Mouse (Mus musculus) embryonic facial prominence, embryonic 11.5 days (tissue): ENCODE data around the gene Dnpep. TPM values are rescaled to one million over a fixed set of nuclear protein-coding genes. Genes with fewer than 3 reads are reported as not detected.

ENCODE experiments used
- ATAC-seq: fragments of 200-750 bp; cut with Nextera tagmentation; replicated peaks from 2 replicates; pipeline ENCODE4 v1.8.0; 2017; ENCODE audit warnings: low read depth; ENCODE audit not compliant: insufficient number of reproducible peaks, low FRiP score, low TSS enrichment
- DNase-seq: peaks from one replicate; pipeline ENCODE4 v3.0.0-alpha.2; 2015; ENCODE audit warnings: low spot score
- H3K27ac ChIP-seq: fragments of 300-500 bp; sonication (generic); replicated peaks from 2 replicates; pipeline ENCODE4 v1.5.1; 2014; ENCODE audit warnings: mild to moderate bottlenecking, low read depth, low read length, control low read depth
- H3K27me3 ChIP-seq: fragments of 300-500 bp; sonication (generic); 2 replicates; pipeline ENCODE4 v1.6.1; 2014; ENCODE audit warnings: mild to moderate bottlenecking, low read length, moderate library complexity, mixed read lengths; ENCODE audit not compliant: control insufficient read depth, insufficient read depth
- H3K36me3 ChIP-seq: fragments of 300-500 bp; sonication (generic); replicated peaks from 2 replicates; pipeline ENCODE4 v1.6.1; 2014; ENCODE audit warnings: low read depth, mild to moderate bottlenecking, low read length, moderate library complexity, mixed read lengths; ENCODE audit not compliant: control insufficient read depth, insufficient read depth
- H3K4me1 ChIP-seq: fragments of 300-500 bp; sonication (generic); 2 replicates; pipeline ENCODE4 v1.6.1; 2014; ENCODE audit warnings: low read length, mixed read lengths; ENCODE audit not compliant: control insufficient read depth, insufficient read depth
- H3K4me2 ChIP-seq: fragments of 300-500 bp; sonication (generic); 2 replicates; pipeline ENCODE4 v1.6.1; 2014; ENCODE audit warnings: low read depth, mild to moderate bottlenecking, control low read depth, low read length, moderate library complexity
- H3K4me3 ChIP-seq: fragments of 300-500 bp; sonication (generic); 2 replicates; pipeline ENCODE4 v1.5.1; 2014; ENCODE audit warnings: low read depth, low read length, control low read depth
- H3K9ac ChIP-seq: fragments of 300-500 bp; sonication (generic); replicated peaks from 2 replicates; pipeline ENCODE4 v1.6.1; 2014; ENCODE audit warnings: mild to moderate bottlenecking, control low read depth, low read length
- H3K9me3 ChIP-seq: fragments of 300-500 bp; sonication (generic); replicated peaks from 2 replicates; pipeline ENCODE4 v1.6.1; 2016; ENCODE audit warnings: mild to moderate bottlenecking, low read length, inconsistent platforms, mixed read lengths; ENCODE audit not compliant: control insufficient read depth
- WGBS: fragments of 180-500 bp; shearing (Covaris S2); extraction: QIAGEN DNeasy Blood & Tissue Kit; methylation state at CpG from one replicate; pipeline ENCODE4 v1.1.7; 2014; 5-methylcytosine and 5-hydroxymethylcytosine counted together
- polyA plus RNA-seq: library from polyadenylated mRNA; unstranded; fragments of >200 nt; fragmentation: Nextera tagmentation; extraction: Ambion mirVana; gene quantifications from 2 replicates; pipeline ENCODE4 v1.2.1, GENCODE M21; 2014

Gene Dnpep
- 123 and 146 TPM in 2 replicates for polyA plus RNA-seq

DNA sequence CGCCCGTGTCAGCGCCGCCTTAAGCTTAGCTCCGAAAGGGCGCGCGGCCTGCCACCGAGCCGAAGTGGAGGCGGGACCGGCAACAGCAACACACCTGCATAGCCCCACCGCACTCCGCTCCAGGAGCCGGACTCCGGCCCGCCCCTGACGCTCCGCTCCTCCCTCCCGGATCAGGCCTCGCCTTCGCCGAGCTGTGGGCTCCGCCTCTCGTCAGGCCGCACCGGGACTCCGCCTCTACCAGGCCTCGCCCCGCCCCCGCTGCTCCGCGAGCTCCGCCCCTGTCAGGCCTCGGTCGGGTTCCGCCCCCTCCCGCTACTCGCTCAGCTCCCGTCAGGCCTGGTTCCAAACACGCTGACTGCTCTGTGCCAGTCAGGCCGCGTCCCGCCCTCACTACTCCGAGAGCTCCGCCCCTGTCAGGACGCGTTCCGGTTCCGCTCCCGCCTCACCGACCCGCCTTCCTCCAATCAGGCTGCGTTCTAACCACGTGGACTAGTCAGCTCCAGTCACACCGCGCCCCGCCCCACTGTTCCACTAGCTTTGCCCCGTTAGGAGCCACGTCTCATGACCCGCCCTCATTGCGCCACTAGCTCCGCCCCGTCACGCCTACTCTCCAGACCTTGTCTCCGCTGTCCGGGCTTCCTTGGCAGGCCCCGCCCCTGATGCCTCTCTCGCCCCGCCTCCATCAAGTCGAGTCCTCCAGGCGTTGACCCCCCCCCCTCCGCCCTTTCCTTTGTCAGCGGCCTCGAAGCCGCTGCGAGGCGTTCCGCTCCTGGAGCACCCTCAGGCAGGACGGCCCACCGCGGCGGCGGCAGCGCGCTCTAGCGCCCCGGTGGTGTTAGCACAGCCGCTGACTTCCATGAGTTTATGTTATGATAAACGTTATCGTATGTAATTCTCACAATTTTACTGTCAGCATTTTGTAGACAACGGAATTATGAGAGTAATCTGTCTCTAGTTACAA lies at the start of gene Dnpep:
Gene Dnpep, minus strand, starts transcription at position 750 of the 961 bp plus-strand sequence.
- Histone ChIP-seq H3K4me1 (no peaks in the 10 kb centered on the region), H3K4me2 (peak within 1 kb of the TSS; percentile 52), H3K27me3 (no peaks in the 10 kb centered on the region), H3K9me3 (no peaks in the 10 kb centered on the region), H3K9ac (peak within 1 kb of the TSS; percentile 69), H3K36me3 (no peaks in the 10 kb centered on the region; the same call in 1 of the 2 replicates), H3K27ac (peak within 1 kb of the TSS; percentile 78), H3K4me3 (peak within 1 kb of the TSS; percentile 66)
- under 1% methylated on average over 92 of the region's 92 CpGs for WGBS
- ATAC-seq (peak; percentile 98), DNase-seq (peak; percentile 100)

DNA sequence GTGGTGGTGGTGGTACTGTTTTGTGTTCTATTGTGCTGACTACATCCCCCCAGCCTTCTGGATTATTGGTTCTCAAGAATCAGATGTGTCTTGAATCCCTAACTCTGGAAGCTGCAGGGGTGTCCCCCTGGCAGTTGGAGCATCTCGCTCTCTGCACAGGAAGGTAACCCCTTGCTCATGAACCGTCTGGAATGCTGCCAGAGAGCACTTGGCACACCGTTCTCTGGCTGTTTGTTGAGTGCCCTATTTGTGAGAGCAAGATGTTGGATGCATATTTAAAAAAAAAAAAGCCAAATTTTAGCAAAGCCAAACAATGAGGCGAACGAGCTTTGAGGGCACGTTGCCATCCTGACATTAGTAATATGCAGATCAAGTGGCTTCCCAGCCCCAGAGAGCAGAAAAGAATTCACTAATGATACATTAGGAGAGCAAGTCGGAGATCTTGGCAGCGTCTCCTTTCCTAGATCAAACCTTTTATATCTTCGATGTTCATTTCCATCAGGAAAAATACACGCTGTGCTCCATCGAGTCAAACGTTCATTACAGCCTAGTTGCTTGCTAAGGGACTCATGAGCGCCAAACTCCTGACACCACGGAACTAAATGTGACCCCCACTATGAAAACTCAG lies 47.8 kb upstream of the Dnpep start:
- Histone ChIP-seq H3K4me1 (no peaks in the 10 kb centered on the region), H3K4me3 (no peak overlapping the region), H3K27me3 (peaks cover 3% of the 10 kb centered on the region; the same call in 1 of the 2 replicates), H3K4me2 (no peak overlapping the region), H3K9ac (no peak overlapping the region), H3K27ac (no peak overlapping the region), H3K9me3 (no peaks in the 10 kb centered on the region), H3K36me3 (no peaks in the 10 kb centered on the region)
- DNase-seq (no peak), ATAC-seq (no peak)
- WGBS = 88% methylated on average over 14 of the region's 14 CpGs

DNA sequence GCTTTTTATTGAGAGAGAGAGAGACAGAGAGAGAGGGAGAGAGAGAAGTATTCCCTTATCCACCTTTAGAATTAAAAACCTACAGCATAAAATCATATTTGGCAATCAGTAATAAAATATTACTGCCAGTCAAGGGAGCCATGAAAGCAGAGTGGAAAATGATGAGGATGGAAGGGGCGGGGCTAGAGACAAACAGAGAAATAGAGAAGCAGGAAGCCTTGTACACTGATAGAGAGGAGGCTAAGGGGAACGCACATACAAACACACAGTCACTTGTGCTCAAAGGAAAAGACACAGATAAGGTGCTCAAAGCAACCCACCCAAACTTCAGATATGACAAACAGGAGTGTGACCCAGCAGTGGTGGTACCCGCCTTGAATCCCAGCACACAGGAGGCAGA lies 46.1 kb upstream of the Dnpep start:
- Histone ChIP-seq H3K9ac (no peak overlapping the region), H3K9me3 (no peaks in the 10 kb centered on the region), H3K27ac (no peak overlapping the region), H3K4me2 (no peak overlapping the region), H3K4me1 (peaks cover 3% of the 10 kb centered on the region; the same call in 1 of the 2 replicates), H3K27me3 (peaks cover 9% of the 10 kb centered on the region), H3K4me3 (no peak overlapping the region), H3K36me3 (no peaks in the 10 kb centered on the region)
- ATAC-seq (no peak), DNase-seq (no peak)
- 92% methylated on average over 3 of the region's 3 CpGs for WGBS

DNA sequence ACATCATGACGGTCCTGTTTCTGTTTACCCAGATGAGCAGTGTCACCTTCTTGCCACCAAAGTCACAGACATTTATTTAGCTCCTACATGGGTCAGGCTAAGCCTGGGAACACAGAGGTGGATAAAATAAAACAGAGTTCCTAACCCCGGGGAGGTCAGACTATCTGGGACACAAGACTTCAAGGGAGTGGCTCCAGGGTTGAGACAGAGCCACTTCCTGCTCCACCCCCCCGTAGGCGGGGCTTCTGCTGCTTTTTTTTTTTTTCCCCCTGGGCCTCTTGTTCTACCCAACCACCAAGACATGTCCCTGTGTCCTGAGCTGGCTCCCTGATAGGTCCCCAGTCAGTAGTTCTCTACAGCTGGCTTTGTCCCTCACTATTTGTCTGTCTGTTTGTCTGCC lies 44.0 kb upstream of the Dnpep start:
- Histone ChIP-seq H3K27ac (no peak overlapping the region), H3K4me1 (peaks cover 3% of the 10 kb centered on the region; the same call in 1 of the 2 replicates), H3K9ac (no peak overlapping the region), H3K36me3 (no peaks in the 10 kb centered on the region), H3K27me3 (peaks cover 9% of the 10 kb centered on the region), H3K9me3 (no peaks in the 10 kb centered on the region), H3K4me2 (no peak overlapping the region), H3K4me3 (no peak overlapping the region)
- WGBS = 40% methylated on average over 4 of the region's 4 CpGs
- DNase-seq = no peak
- ATAC-seq = no peak

DNA sequence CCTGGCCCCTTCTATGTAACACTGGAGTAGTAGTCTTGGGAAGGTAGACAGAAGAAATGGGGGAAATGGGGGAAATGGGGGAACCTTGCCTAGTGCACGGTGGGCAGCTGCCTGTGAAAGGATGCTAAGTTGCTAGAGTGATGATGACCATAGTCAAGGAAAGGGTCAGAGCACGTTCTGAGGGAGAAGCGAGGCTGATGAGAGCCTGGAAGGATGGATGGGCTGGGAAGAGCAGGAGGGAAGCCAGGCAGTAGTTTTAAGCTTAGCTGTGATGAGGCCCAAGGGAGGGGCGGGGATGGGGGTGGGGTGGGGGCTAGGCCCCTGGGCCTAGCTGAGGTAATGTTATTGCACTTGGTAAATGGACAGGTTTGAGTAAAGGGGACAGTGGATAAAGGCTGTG lies 43.3 kb upstream of the Dnpep start:
- no peak for ATAC-seq
- H3K4me1 ChIP-seq = peaks cover 3% of the 10 kb centered on the region; the same call in 1 of the 2 replicates
- no peak overlapping the region for H3K27ac ChIP-seq
- WGBS = 45% methylated on average over 4 of the region's 4 CpGs
- DNase-seq = no peak
- H3K9me3 ChIP-seq = no peaks in the 10 kb centered on the region
- H3K36me3 ChIP-seq = no peaks in the 10 kb centered on the region
- peak overlapping the region; percentile 67; the same call in 1 of the 2 replicates for H3K4me2 ChIP-seq
- H3K4me3 ChIP-seq = peak overlapping the region; percentile 30; the same call in 1 of the 2 replicates
- no peak overlapping the region for H3K9ac ChIP-seq
- H3K27me3 ChIP-seq = peaks cover 9% of the 10 kb centered on the region

DNA sequence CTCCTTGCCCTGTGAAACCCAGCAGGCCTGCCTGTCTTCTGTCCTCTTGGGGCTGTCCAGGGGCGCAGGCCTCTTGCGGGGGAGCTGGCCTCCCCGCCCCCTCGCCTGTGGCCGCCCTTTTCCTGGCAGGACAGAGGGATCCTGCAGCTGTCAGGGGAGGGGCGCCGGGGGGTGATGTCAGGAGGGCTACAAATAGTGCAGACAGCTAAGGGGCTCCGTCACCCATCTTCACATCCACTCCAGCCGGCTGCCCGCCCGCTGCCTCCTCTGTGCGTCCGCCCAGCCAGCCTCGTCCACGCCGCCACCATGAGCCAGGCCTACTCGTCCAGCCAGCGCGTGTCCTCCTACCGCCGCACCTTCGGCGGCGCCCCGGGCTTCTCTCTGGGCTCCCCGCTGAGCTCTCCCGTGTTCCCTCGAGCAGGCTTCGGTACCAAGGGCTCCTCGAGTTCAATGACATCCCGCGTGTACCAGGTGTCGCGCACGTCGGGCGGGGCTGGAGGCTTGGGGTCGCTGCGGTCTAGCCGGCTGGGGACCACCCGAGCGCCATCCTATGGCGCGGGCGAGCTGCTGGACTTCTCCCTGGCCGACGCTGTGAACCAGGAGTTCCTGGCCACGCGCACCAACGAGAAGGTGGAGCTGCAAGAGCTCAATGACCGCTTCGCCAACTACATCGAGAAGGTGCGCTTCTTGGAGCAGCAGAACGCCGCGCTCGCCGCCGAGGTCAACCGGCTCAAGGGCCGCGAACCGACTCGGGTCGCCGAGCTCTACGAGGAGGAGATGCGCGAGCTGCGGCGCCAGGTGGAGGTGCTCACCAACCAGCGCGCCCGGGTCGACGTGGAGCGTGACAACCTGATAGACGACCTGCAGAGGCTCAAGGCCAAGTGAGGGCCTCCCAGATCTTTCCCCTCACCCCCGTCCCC lies 42.6 kb upstream of the Dnpep start, which contains the start of gene Des:
Gene Des, plus strand, starts transcription at position 218 of the 920 bp plus-strand sequence.
- DNase-seq (peak; percentile 44), ATAC-seq (peak; percentile 40; the same call in 1 of the 2 replicates)
- Histone ChIP-seq H3K9ac (peak within 1 kb of the TSS; percentile 27; the same call in 1 of the 2 replicates), H3K4me1 (peaks cover 3% of the 10 kb centered on the region; the same call in 1 of the 2 replicates), H3K36me3 (no peaks in the 10 kb centered on the region), H3K4me3 (peak within 1 kb of the TSS; percentile 30), H3K27me3 (peaks cover 9% of the 10 kb centered on the region), H3K4me2 (peak within 1 kb of the TSS; percentile 67), H3K27ac (no peak within 1 kb of the TSS), H3K9me3 (no peaks in the 10 kb centered on the region)
- 1% methylated on average over 80 of the region's 80 CpGs for WGBS

DNA sequence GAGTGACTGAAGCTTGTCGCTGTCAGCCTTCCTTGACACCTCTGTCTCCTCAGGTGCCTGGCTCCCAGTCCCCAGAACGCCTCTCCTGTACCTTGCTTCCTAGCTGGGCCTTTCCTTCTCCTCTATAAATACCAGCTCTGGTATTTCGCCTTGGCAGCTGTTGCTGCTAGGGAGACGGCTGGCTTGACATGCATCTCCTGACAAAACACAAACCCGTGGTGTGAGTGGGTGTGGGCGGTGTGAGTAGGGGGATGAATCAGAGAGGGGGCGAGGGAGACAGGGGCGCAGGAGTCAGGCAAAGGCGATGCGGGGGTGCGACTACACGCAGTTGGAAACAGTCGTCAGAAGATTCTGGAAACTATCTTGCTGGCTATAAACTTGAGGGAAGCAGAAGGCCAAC lies 41.6 kb upstream of the Dnpep start:
- ATAC-seq (no peak), DNase-seq (no peak)
- Histone ChIP-seq H3K36me3 (no peaks in the 10 kb centered on the region), H3K9me3 (no peaks in the 10 kb centered on the region), H3K9ac (0 out of 2 replicates have a peak overlapping the region, but pooled peaks have one; percentile 4), H3K4me3 (no peak overlapping the region), H3K4me2 (no peak overlapping the region), H3K4me1 (peaks cover 3% of the 10 kb centered on the region; the same call in 1 of the 2 replicates), H3K27me3 (peaks cover 9% of the 10 kb centered on the region), H3K27ac (no peak overlapping the region)
- WGBS = 71% methylated on average over 13 of the region's 13 CpGs
